Mouse (Mus musculus): ENCODE data around the gene Tchh. TPM values are rescaled to one million over a fixed set of nuclear protein-coding genes. Genes with fewer than 3 reads are reported as not detected.
"Not testable (repeated sequence)": the region's sequence is repeated elsewhere in the genome, so short reads cannot be mapped to it uniquely, and the experiment has no call there.

Tchh gene
- total RNA-seq (2017), result 0.23 and 0.25 TPM in 2 replicates

DNA sequence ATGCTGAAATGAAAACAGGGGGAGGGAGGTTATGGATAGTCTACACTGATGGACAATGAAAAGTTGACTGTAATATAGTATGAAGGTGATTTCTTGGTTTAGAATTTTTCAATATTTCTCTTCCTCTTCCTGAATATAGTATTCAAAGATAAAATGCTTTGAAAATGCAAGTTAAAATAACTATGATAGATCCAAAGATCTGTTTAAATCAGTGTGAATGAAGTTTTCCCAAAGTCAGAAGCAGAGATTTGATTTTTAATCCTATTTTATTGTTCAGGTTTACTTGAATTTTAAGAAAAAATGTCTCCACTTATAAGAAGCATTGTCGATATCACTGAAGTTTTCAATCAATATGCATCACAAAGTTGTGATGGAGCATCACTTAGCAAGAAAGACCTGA is at the start of gene Tchh:
Gene Tchh (plus strand): TSS at position 301 of the 400 bp plus-strand sequence.
- no peak for ATAC-seq (ENCODE audit: extremely low read depth, insufficient number of reproducible peaks, low FRiP score, poor library complexity, severe bottlenecking)

DNA sequence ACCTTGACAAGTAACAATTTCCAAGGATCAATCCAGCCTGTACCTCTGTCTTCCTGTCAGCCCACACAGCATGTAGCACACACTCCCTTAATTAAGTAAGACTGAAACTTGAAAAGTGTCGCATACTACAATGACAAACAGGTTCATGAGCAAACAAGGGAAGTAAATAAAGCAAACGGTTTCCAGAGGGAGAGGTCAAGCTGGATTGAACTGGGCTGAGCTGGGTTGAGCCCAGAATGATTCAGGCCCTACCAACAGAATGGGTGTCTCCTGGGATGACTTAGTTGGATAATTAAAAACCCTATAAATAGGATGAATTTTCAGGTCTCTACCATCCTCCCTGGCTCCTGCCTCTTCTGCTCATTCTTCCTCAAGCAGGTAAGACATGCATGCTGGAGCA is 48.8 kb upstream of the Tchh start, which contains the start of gene Rptn:
Gene Rptn (plus strand): TSS at position 334 of the 400 bp plus-strand sequence.
- no peak for ATAC-seq (ENCODE audit: extremely low read depth, insufficient number of reproducible peaks, low FRiP score, poor library complexity, severe bottlenecking)

DNA sequence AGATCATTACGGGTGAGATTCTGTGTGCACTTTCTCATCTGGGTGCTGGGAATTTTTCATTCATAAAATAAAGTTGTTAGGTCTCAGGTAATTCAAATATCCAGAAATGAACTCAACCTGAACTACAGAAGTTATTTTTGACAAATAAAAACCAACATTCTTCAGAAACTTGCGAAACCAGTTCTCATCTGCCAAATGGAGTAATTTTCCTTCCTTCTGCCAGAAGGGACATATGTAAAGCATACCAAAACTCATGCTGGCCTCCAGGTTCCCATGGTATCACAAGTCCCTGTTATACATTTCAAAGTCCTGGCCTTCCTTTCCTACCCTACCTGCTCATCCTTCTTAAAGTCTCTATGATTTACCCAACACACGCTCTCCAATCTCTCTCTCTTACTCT is 38.2 kb upstream of the Tchh start:
- ATAC-seq (ENCODE audit: extremely low read depth, insufficient number of reproducible peaks, low FRiP score, poor library complexity, severe bottlenecking), result no peak

DNA sequence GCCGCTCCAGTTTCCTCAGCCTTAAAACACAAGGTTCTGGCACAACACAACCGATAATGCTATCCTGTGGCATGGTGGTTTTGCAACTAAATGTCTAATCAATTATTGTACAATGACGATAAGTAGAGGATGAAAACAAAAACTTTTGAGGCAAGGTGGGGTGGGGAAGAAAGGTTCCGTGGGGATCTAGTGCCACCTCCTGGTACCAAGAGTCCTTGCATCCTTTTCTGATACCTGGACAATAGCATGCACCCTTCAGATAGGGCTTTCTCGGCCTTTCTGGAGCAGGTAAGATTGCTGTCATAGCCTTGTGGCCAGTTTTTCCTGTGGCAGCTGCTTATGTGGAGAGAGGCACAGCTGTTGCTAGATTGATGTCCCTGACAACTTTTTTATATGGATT is 35.1 kb upstream of the Tchh start:
- no peak for ATAC-seq (ENCODE audit: extremely low read depth, insufficient number of reproducible peaks, low FRiP score, poor library complexity, severe bottlenecking)

DNA sequence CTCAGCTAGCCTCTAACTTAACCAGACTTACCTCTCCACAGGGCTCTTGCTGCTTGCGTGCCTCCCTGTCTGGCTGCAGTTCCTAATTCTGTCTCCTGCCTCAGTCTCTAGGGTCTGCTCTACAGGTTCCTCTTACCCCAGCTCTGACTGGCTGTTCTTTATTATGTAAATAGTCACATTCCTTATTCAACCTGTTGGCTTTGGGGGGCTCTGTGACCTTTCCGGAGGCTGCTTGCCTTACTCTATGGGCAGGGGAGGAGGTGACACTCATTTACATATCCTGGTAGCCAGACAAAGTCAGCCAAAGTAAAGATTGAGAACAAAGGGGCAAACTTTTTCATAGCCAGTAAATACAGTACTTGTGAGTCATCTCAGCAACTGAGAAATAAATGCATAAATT is 30.2 kb upstream of the Tchh start:
- no peak for ATAC-seq (ENCODE audit: extremely low read depth, insufficient number of reproducible peaks, low FRiP score, poor library complexity, severe bottlenecking)

DNA sequence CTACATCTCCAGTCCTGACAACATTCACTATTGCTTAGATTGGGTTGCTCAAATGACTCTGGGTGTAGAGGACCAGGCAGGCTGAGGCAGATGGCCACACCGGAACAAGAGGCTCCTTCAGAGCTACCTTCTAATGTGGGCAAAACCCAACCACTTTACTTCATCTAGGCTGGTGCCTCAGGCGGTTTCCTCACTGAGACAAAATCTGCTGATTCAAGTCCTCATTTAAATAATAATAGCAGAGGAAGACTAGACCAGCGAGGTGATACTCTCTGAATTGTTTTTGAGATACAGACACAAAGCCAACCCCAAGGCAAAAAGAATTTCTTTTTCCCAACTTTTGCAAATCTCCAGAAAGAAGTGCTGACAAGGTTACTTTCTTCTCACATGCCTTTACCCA is 10.5 kb upstream of the Tchh start:
- ATAC-seq (ENCODE audit: extremely low read depth, insufficient number of reproducible peaks, low FRiP score, poor library complexity, severe bottlenecking), result no peak

DNA sequence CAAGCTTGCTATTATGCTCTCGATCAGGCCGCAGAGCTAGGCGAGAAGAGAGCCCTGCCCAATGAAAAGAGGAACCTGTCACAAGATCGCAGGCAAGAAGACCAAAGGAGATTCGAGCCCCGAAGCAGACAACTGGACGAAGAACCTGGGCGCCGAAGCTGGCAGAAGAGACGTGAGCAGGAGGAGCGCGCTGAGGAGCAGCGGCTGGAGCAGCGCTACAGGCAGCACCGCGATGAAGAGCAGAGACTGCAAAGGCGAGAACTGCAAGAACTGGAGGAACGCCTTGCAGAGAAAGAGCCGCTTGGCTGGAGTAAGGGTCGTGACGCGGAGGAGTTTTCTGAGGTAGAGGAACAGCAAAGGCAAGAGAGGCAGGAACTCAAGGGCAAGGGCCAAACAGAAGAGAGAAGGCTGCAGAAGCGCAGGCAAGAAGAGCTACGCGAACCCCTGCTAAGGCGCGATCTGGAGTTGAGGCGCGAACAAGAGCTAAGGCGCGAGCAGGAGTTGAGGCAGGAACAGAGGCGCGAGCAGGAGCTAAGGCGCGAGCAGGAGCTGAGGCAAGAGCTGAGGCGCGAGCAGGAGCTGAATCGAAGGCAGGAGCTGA is 1.5 kb downstream of the Tchh start:
- ATAC-seq (ENCODE audit: extremely low read depth, insufficient number of reproducible peaks, low FRiP score, poor library complexity, severe bottlenecking), result no peak

DNA sequence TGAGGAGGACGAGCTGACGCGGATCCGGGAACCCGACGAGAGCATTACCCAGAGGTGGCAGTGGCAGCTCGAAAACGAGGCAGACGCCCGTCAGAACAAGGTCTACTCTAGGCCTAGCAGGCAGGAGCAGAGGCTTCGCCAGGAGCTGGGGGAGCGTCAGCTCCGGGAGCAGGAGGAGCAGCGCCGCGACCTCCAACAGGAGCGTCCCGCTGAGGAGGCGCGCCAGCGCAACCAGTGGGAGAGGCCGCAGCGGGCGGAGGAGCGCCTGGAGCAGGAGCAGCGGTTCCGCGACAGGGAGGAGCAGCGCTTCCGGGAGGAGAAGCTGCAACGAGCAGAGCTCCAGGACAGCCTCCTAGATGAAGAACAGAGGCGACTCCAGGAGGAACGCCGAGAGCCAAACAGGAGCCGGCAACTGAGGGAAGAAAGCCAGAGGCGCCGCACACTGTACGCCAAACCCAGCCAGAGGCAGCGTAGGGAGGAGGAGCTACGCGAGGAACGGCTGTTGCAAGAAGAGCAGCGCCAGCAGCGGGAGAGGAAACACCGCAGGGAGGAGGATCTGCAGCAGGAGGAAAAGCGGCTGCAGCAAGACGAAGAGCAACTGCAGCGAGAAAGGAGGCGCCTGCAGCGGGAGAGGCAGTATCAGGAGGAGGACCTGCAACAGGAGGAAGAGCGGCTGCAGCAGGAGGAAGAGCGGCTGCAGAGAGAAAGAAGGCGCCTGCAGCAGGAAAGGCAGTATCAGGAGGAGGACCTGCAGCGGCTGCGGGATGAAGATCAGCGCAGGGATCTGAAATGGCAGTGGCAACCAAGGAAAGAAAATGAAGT is 2.4 kb downstream of the Tchh start:
- ATAC-seq (ENCODE audit: extremely low read depth, insufficient number of reproducible peaks, low FRiP score, poor library complexity, severe bottlenecking), result peak; percentile 48; the same call in 1 of the 2 replicates

DNA sequence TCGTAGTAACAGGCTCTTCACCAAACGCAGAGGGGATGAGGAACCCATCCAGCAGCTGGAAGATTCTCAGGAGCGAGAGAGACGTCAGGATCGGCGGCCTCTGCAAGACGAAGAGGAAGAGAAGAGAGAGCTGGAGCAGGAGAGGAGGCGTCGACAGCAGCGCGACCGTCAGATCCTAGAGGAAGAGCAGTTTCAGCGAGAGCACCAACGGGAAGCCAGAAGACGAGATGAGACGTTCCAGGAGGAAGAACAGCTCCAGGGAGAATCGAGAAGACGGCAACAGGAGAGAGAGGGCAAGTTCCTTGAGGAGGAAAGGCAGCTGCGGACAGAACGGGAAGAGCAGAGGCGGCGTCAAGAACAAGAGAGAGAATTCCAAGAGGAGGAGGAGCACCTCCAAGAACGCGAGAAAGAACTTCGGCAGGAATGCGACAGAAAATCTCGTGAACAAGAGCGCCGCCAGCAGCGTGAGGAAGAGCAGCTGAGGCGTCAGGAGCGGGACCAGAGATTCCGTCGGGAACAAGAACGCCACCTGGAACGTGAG is 3.1 kb downstream of the Tchh start:
- no peak for ATAC-seq (ENCODE audit: extremely low read depth, insufficient number of reproducible peaks, low FRiP score, poor library complexity, severe bottlenecking)

DNA sequence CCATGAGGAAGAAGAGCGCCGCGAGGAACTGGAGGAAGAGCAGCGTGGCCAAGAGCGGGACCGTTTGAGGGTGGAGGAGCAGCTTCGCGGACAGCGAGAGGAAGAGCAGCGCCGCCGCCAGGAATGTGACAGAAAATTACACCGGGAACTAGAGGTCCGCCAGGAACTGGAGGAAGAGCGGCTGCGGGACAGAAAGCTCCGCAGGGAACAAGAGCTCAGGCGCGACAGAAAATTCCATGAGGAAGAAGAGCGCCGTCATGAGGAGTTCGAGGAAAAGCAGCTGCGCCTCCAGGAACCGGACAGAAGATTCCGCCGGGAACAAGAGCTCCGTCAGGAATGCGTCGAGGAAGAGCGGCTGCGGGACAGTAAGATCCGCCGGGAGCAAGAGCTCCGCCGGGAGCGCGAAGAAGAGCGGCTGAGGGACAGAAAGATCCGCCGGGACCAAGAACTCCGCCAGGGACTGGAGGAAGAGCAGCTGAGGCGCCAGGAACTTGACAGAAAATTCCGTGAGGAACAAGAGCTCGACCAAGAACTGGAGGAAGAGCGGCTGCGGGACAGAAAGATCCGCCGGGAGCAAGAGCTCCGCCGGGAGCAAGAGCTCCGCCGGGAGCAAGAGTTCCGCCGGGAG is 4.1 kb downstream of the Tchh start:
- ATAC-seq (ENCODE audit: extremely low read depth, insufficient number of reproducible peaks, low FRiP score, poor library complexity, severe bottlenecking), result no peak

DNA sequence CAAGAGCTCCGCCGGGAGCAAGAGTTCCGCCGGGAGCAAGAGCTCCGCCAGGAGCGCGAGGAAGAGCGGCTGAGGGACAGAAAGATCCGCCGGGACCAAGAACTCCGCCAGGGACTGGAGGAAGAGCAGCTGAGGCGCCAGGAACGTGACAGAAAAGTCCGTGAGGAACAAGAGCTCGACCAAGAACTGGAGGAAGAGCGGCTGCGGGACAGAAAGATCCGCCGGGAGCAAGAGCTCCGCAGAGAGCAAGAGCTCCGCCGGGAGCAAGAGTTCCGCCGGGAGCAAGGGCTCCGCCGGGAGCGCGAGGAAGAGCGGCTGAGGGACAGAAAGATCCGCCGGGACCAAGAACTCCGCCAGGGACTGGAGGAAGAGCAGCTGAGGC is 4.6 kb downstream of the Tchh start:
- ATAC-seq (ENCODE audit: extremely low read depth, insufficient number of reproducible peaks, low FRiP score, poor library complexity, severe bottlenecking), result not testable (repeated sequence)

DNA sequence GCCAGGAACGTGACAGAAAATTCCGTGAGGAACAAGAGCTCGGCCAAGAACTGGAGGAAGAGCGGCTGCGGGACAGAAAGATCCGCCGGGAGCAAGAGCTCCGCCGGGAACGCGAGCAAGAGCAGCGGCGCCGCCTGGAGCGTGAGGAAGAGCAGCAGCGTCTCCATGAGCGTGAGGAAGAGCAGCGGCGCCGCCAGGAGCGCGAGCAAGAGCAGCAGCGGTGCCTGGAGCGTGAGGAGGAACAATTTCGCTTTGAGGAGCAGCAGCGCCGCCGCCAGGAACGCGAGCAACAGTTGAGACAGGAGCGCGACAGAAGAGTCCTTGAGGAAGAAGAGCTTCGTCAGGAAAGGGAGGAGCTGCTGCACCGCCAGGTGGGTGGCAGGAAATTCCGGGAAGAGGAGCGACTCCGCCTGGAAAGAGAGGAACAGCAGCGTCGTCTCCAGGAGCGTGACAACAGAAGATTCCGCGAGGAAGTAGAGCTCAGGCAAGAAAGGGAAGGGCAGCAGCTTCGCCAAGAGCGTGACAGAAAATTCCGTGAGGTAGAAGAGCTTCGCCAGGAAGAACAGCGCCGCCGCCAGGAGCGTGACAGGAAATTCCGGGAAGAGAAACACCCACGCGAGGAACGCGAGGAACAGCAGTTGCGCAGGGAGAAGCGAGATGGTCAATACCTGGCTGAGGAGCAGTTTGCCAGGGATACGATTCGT is 5.2 kb downstream of the Tchh start:
- ATAC-seq (ENCODE audit: extremely low read depth, insufficient number of reproducible peaks, low FRiP score, poor library complexity, severe bottlenecking), result no peak

DNA sequence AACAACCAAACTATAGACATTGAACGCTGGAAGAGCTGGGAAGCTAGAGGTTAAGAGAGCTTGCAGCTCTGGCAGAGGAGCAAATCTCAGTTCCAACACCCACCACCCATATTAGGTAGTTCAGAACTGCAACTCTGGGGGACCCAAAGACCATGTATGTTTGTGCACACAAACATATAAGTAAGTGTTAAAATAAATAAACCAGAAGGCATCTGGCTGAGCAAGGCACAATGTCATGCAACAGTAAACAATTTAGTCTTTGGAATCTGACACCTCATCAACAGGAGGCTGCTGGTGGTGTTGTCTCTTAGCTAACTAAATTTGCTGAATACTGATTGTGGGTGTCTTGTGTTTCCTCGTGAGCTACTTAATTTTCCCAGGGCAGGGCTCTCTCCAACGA is 24.4 kb downstream of the Tchh start:
- ATAC-seq (ENCODE audit: extremely low read depth, insufficient number of reproducible peaks, low FRiP score, poor library complexity, severe bottlenecking), result no peak

DNA sequence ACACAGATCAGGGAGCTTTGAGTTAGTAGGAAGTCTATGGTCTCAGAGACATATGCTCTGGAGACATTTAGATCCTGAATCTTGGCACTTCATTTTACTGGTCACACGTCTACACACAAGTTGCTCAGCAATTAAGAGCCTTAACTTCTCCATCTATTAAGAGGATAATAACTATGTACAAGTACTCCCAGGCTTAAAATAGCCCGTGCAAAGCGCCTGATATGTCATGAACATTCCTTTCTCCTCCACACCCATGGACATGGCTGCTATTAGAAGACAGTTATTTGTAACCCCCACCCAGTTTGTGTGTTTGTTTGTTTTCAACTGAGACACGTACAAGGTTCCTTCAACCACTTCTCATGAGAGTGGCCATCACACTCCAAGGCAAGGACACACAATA is 25.0 kb downstream of the Tchh start:
- no peak for ATAC-seq (ENCODE audit: extremely low read depth, insufficient number of reproducible peaks, low FRiP score, poor library complexity, severe bottlenecking)

DNA sequence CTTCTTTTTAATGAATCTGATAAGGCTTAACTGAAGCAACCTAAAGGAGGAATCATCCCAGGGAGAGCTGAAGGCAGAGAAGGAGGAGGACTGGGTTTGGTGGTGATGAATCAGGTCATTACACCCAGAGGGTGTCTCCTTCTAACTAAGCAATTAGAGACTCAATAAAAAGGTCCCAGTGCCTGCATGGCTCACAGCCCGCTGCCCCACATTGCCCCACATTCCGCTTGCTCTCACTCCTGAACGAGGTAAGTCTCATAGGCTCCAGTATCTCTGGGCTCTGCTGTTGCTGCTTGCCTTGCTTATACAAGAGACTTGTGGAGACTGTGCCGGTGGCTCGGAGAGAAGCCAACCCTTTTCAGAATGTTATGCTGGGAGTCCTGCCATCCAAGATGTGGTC is 26.4 kb downstream of the Tchh start, which contains the start of gene Tchhl1:
Gene Tchhl1 (plus strand): TSS at position 194 of the 400 bp plus-strand sequence.
- no peak for ATAC-seq (ENCODE audit: extremely low read depth, insufficient number of reproducible peaks, low FRiP score, poor library complexity, severe bottlenecking)

DNA sequence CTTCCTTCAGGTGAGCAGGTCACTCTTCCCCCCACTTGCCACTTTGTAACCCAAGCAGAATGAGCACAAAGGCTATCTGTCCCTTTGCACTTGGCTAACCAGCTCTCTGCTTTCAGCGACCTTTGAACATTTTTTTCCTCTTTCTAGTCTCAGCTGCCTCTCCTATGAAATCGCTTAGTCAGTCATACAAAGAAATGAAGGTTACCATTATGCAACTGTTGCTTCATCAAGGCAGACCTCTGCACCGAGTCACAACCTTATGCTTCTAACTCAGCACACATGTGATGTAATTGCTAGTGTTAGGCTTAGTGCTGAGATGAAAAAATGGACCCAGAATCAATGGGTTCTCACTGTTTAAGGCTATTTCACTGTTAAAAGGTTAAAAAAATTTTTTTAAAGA is 27.5 kb downstream of the Tchh start:
- no peak for ATAC-seq (ENCODE audit: extremely low read depth, insufficient number of reproducible peaks, low FRiP score, poor library complexity, severe bottlenecking)

DNA sequence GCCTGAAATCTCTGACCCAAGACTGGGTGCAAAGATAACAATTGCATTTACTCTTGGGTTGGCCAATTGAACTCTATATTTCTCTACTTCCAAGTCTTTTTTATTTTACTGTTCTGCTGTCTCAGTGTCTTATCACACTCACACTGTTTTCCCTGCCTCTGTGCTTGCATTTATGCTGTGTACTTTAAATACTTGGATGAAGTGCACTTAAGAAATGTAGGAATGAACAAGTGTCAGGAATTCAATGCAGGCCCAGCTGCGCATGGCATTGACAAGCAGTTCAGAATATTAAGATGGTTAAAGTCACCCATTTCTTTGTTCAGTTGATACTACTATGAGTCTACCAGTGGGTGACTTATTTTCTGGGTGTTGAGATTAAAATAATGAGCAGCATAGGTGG is 37.9 kb downstream of the Tchh start:
- no peak for ATAC-seq (ENCODE audit: extremely low read depth, insufficient number of reproducible peaks, low FRiP score, poor library complexity, severe bottlenecking)

DNA sequence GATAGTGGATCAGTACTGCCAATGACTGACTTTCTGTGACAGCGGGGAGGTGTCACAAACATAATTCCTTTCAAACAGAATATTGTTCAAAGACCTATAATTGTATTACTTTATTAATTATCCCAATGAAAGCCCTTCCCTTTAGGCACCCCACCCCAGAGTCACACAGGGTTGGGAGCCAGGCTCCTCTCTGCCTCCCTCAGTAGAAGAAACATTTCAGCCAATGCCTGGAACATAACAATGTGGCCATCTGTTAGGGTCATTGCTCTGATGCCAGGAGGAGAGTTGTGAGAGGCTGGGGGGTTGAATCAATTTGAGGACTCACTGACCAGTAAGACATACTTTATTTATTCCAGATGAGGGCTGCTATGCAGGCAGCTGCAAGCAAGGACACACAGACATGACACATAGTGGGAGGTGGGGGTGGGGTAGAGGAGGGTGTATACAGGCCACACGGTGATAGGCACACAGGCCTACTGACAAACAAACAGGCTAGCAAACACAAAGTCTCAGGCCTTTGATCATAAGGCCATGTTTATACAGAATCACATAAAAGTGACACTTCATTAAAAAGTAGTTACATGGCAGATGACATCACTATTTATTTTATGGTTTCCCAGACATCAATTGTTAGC is 40.0 kb downstream of the Tchh start:
- ATAC-seq (ENCODE audit: extremely low read depth, insufficient number of reproducible peaks, low FRiP score, poor library complexity, severe bottlenecking), result no peak

DNA sequence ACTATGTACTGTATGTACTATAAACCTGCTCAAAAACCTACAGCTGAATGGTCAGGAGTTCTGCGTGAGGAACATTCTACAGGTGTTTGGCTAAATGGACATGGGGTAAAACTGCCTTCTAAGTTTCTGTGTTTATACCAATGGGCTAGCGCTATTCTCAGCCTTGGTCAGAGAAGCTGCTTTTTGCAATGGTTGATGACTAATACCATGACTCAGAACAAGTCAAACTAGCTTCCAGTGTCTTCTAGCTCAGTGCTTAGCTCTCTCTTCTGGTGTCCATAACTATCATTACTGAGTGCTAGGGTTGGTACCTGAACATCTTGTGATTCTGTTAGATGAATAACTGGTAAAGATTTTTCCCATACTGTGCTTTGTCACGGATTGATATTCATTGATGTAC is 43.5 kb downstream of the Tchh start:
- no peak for ATAC-seq (ENCODE audit: extremely low read depth, insufficient number of reproducible peaks, low FRiP score, poor library complexity, severe bottlenecking)
